Mouse (Mus musculus) forebrain, postnatal 0 days (tissue): ENCODE results near the gene Dusp1. TPM values are rescaled to one million over a fixed set of nuclear protein-coding genes. Genes with fewer than 3 reads are reported as not detected.

Experiments used
- ATAC-seq: fragments of 200-750 bp; cut with Nextera tagmentation; 2 replicates; pipeline ENCODE4 v1.8.0; 2017; ENCODE audit warnings: mild to moderate bottlenecking, moderate library complexity
- DNase-seq: peaks from one replicate; pipeline ENCODE4 v3.0.0-alpha.2; 2015
- H3K27ac ChIP-seq: fragments of 300-500 bp; sonication (generic); 2 replicates; pipeline ENCODE4 v1.5.1; 2014; ENCODE audit warnings: low read depth, mild to moderate bottlenecking, antibody characterized with exemption, low read length, moderate library complexity, mixed read lengths
- H3K27me3 ChIP-seq: fragments of 300-500 bp; sonication (generic); 2 replicates; pipeline ENCODE4 v1.6.1; 2014; ENCODE audit warnings: mild to moderate bottlenecking, low read length, mixed read lengths; ENCODE audit not compliant: insufficient read depth
- H3K36me3 ChIP-seq: fragments of 300-500 bp; sonication (generic); 2 replicates; pipeline ENCODE4 v1.6.1; 2014; ENCODE audit warnings: mild to moderate bottlenecking, moderate library complexity; ENCODE audit not compliant: insufficient read depth
- H3K4me1 ChIP-seq: fragments of 300-500 bp; sonication (generic); 2 replicates; pipeline ENCODE4 v1.6.1; 2014; ENCODE audit warnings: antibody characterized with exemption; ENCODE audit not compliant: insufficient read depth
- H3K4me2 ChIP-seq: fragments of 300-500 bp; sonication (generic); 2 replicates; pipeline ENCODE4 v1.6.1; 2014; ENCODE audit warnings: low read depth, mild to moderate bottlenecking, moderate library complexity
- H3K4me3 ChIP-seq: fragments of 300-500 bp; sonication (generic); 2 replicates; pipeline ENCODE4 v1.5.1; 2014; ENCODE audit warnings: low read depth, low read length, mixed read lengths
- H3K9ac ChIP-seq: fragments of 300-500 bp; sonication (generic); 2 replicates; pipeline ENCODE4 v1.6.1; 2014; ENCODE audit warnings: mild to moderate bottlenecking
- H3K9me3 ChIP-seq: fragments of 300-500 bp; sonication (generic); 2 replicates; pipeline ENCODE4 v1.6.1; 2016; ENCODE audit warnings: low read length
- CTCF ChIP-seq: sonication (generic); IDR thresholded peaks from 2 replicates; pipeline ENCODE4 v1.5.1; 2016; ENCODE audit warnings: antibody characterized with exemption, control low read depth, low read depth
- WGBS: fragments of 180-500 bp; shearing (Covaris S2); extraction: QIAGEN DNeasy Blood & Tissue Kit; methylation state at CpG from one replicate; pipeline ENCODE4 v1.1.7; 2014; 5-methylcytosine and 5-hydroxymethylcytosine counted together
- polyA plus RNA-seq: library from polyadenylated mRNA; unstranded; fragments of >200 nt; fragmentation: Nextera tagmentation; extraction: Ambion mirVana; gene quantifications from 2 replicates; pipeline ENCODE4 v1.2.1, GENCODE M21; 2015
- total RNA-seq: library from RNA; depleted of rRNA; stranded (reverse); fragments of >200 nt; gene quantifications from 2 replicates; pipeline ENCODE4 v1.2.3, GENCODE M21; 2014

Gene Dusp1
- total and polyA plus RNA-seq, 2 experiments from 2014 or later: 36.0 to 41.0 TPM

- H3K36me3 ChIP-seq: no peaks in the 10 kb centered on the region
- TF ChIP-seq CTCF: no peak
- no peak overlapping the region for H3K4me2 ChIP-seq
- WGBS: 79% methylated on average over 2 of the region's 2 CpGs
- DNase-seq (no peak), ATAC-seq (no peak)
- H3K27me3 ChIP-seq: no peaks in the 10 kb centered on the region
- H3K9me3 ChIP-seq: no peaks in the 10 kb centered on the region
- H3K9ac ChIP-seq: no peak overlapping the region
- H3K4me1 ChIP-seq: no peaks in the 10 kb centered on the region
- no peak overlapping the region for H3K4me3 ChIP-seq
- no peak overlapping the region for H3K27ac ChIP-seq
Measured at GRCm38 (mm10) chr17:26490910-26491309, 71.0 kb downstream of the Dusp1 start.

DNA sequence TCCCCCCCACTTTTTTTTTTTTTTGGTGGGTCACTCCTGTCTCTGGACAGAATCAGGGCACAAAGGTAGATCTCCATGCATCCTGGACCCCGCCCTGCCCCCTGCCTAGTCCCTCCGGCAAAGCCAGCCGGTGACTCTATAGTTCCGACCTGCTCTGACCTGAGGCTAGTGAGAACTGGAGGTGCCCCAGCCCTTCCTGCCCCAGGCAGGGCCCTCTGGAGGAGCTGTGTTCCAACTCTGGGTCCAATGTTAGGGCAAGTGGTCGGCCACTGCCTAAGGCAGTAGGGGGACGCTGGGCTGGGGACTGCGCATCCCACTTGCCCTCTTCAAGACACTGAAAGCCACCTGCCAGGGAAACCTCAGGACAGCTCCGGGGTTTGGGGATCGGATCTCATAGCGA lies 71.9 kb downstream of the Dusp1 start:
- Histone ChIP-seq H3K9ac (no peak overlapping the region), H3K4me3 (no peak overlapping the region), H3K9me3 (no peaks in the 10 kb centered on the region), H3K27ac (no peak overlapping the region), H3K4me1 (no peaks in the 10 kb centered on the region), H3K36me3 (no peaks in the 10 kb centered on the region), H3K4me2 (no peak overlapping the region), H3K27me3 (no peaks in the 10 kb centered on the region)
- WGBS: 94% methylated on average over 10 of the region's 10 CpGs
- DNase-seq (no peak), ATAC-seq (no peak)
- TF ChIP-seq CTCF: no peak

GRCm38 (mm10) chr17:26488711-26489403 lies 73.1 kb downstream of the Dusp1 start:
- WGBS: 91% methylated on average over 8 of the region's 8 CpGs
- Histone ChIP-seq H3K9ac (no peak overlapping the region), H3K27me3 (no peaks in the 10 kb centered on the region), H3K4me2 (no peak overlapping the region), H3K4me3 (no peak overlapping the region), H3K4me1 (no peaks in the 10 kb centered on the region), H3K36me3 (no peaks in the 10 kb centered on the region), H3K9me3 (no peaks in the 10 kb centered on the region), H3K27ac (no peak overlapping the region)
- ATAC-seq (no peak), DNase-seq (no peak)
- no peak for TF ChIP-seq CTCF

GRCm38 (mm10) chr17:26487917-26488316 lies 74.0 kb downstream of the Dusp1 start:
- no peak overlapping the region for H3K27ac ChIP-seq
- ATAC-seq (no peak), DNase-seq (no peak)
- no peaks in the 10 kb centered on the region for H3K9me3 ChIP-seq
- H3K36me3 ChIP-seq: no peaks in the 10 kb centered on the region
- no peaks in the 10 kb centered on the region for H3K27me3 ChIP-seq
- no peak overlapping the region for H3K9ac ChIP-seq
- WGBS: 97% methylated on average over 4 of the region's 4 CpGs
- H3K4me1 ChIP-seq: no peaks in the 10 kb centered on the region
- TF ChIP-seq CTCF: no peak
- no peak overlapping the region for H3K4me3 ChIP-seq
- H3K4me2 ChIP-seq: no peak overlapping the region

DNA sequence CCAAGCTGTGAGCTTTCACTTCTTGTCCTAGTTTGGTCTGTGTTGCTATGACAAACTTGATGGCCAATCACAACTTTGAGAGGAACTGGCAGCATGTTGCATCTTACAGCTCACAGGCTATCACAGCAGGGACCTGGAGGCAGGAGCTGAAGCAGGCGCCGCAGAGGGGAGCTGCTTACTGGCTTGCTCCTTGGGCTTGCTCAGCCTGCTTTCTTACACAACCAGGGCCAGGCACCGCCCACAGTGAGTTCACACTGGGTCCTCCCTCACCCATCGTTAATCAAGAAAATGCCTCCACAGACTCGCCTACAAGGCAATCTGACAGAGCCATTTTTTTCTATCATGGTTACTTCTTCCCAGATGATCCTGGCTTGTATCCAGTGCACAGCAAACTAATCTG lies 74.7 kb downstream of the Dusp1 start:
- no peaks in the 10 kb centered on the region for H3K9me3 ChIP-seq
- TF ChIP-seq CTCF: no peak
- H3K27me3 ChIP-seq: no peaks in the 10 kb centered on the region
- H3K9ac ChIP-seq: no peak overlapping the region
- no peaks in the 10 kb centered on the region for H3K36me3 ChIP-seq
- H3K4me2 ChIP-seq: no peak overlapping the region
- ATAC-seq: no peak
- H3K27ac ChIP-seq: no peak overlapping the region
- WGBS: 60% methylated on average over 5 of the region's 5 CpGs
- no peak overlapping the region for H3K4me3 ChIP-seq
- no peaks in the 10 kb centered on the region for H3K4me1 ChIP-seq
- DNase-seq: no peak

DNA sequence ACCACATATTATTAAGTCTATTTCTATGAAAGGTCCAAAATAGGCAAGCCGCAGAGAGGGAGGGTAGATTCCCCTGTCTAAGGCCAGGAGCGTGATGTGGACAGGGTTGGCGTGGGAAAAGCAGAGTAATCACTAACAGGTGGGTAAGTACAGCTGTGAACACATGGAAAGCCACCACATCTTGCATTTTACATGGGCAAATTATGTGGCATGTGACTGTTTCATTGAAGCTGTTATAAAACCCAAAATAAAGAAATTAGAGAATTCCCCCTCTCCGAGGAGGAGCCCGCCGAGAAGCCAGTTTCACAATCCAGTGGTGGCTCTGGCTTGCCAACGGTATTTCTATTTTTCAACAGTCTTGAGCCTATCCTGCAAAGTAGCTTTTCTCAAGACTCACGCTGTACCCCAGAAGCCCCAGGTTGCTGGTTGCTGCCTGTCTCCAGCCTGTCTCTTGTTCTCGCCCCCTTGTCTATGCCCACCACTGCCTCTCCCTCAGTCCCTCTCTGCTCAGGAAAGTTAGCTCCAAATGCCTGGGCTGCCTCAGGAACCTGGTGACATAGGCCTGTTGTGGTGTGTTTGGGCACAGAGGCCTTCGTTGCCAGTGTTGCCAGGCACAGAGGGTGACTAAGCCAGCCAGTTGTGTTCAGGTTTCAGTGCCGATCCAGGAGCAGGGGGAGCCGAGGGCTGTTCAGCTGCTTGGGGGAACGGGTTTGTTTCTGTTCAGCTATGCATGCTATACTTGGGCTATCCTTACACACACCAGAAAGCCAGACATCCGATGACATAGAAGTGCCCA lies 77.1 kb downstream of the Dusp1 start:
- Histone ChIP-seq H3K4me1 (no peaks in the 10 kb centered on the region), H3K27me3 (no peaks in the 10 kb centered on the region), H3K4me2 (no peak overlapping the region), H3K4me3 (no peak overlapping the region), H3K9ac (no peak overlapping the region), H3K36me3 (no peaks in the 10 kb centered on the region), H3K9me3 (no peaks in the 10 kb centered on the region), H3K27ac (no peak overlapping the region)
- no peak for DNase-seq
- ATAC-seq: no peak
- no peak for TF ChIP-seq CTCF
- WGBS: 83% methylated on average over 14 of the region's 14 CpGs

DNA sequence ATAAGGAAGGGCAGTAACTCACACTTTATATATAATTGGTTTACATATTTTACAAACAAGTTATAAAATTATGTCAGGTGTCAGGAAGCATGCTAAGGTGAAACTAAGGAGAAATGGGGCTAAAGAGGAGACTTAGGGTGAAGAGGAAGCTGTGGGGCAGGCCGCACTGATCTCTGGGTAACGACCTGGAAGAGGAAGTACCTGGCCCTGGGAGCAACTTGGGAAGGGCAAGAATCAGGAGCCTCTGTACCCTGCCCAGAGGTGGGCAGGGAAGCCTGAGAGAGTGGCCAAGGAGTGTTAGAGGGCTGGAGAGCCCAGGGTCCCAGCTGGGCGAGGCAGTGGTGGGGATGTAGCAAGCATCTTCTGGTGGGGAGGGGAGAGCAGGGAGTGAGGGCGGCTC lies 81.0 kb downstream of the Dusp1 start:
- TF ChIP-seq CTCF: no peak

More for the DNA sequence above, 81.0 kb downstream of the Dusp1 start:
- Histone ChIP-seq H3K27ac (no peak overlapping the region), H3K9ac (no peak overlapping the region), H3K4me1 (no peaks in the 10 kb centered on the region), H3K9me3 (no peaks in the 10 kb centered on the region), H3K4me2 (no peak overlapping the region), H3K27me3 (no peaks in the 10 kb centered on the region), H3K36me3 (no peaks in the 10 kb centered on the region), H3K4me3 (no peak overlapping the region)
- ATAC-seq (no peak), DNase-seq (no peak)
- 86% methylated on average over 4 of the region's 4 CpGs for WGBS
